Mouse (Mus musculus) liver, adult 2 months (tissue): ENCODE results near the gene Timm50. TPM values are rescaled to one million over a fixed set of nuclear protein-coding genes. Genes with fewer than 3 reads are reported as not detected.

Source experiments
- DNase-seq: peaks from one replicate; pipeline ENCODE4 v3.0.0-alpha.2; 2011; ENCODE audit warnings: low read depth, low spot score; ENCODE audit errors: extremely low read depth
- H3K27ac ChIP-seq: fragments of 200-500 bp; replicated peaks from 2 replicates; pipeline ENCODE4 v1.5.1; 2012; ENCODE audit warnings: low read depth, mild to moderate bottlenecking, control low read depth, inconsistent platforms, low read length; ENCODE audit not compliant: insufficient read depth
- H3K27me3 ChIP-seq: fragments of 200-500 bp; 2 replicates; pipeline ENCODE4 v1.6.1; 2012; ENCODE audit warnings: mild to moderate bottlenecking, moderate library complexity, low read length, inconsistent platforms; ENCODE audit not compliant: control insufficient read depth, insufficient read depth
- H3K36me3 ChIP-seq: fragments of 200-500 bp; 2 replicates; pipeline ENCODE4 v1.6.1; 2012; ENCODE audit warnings: low read length, inconsistent platforms; ENCODE audit not compliant: control insufficient read depth, insufficient read depth
- H3K4me1 ChIP-seq: fragments of 200-500 bp; 2 replicates; pipeline ENCODE4 v1.6.1; 2011; ENCODE audit warnings: low read length; ENCODE audit not compliant: control insufficient read depth, insufficient read depth
- H3K4me3 ChIP-seq: fragments of 200-500 bp; 2 replicates; pipeline ENCODE4 v1.5.1; 2011; ENCODE audit warnings: low read depth, mild to moderate bottlenecking, control low read depth, low read length, moderate library complexity; ENCODE audit not compliant: insufficient read depth
- H3K79me2 ChIP-seq: fragments of 200-500 bp; 2 replicates; pipeline ENCODE4 v1.6.1; 2012; ENCODE audit warnings: inconsistent platforms, mild to moderate bottlenecking, low read length, moderate library complexity; ENCODE audit not compliant: control insufficient read depth, insufficient read depth
- H3K9ac ChIP-seq: fragments of 200-500 bp; 2 replicates; pipeline ENCODE4 v1.6.1; 2012; ENCODE audit warnings: low read depth, mild to moderate bottlenecking, control low read depth, inconsistent platforms, low read length
- CTCF ChIP-seq: fragments of 200-500 bp; IDR thresholded peaks from 2 replicates; pipeline ENCODE4 v1.5.1; 2011; ENCODE audit warnings: low read depth, low read length, control low read depth
- POLR2A ChIP-seq: fragments of 200-500 bp; IDR thresholded peaks from 2 replicates; pipeline ENCODE4 v1.6.1; 2011; ENCODE audit warnings: low read length, control low read depth; ENCODE audit not compliant: insufficient read depth; ENCODE audit errors: extremely low read depth
- WGBS: fragments of 180-500 bp; shearing (Covaris S2); methylation state at CpG from one replicate; pipeline ENCODE4 v1.1.7; 2018; 5-methylcytosine and 5-hydroxymethylcytosine counted together
- polyA plus RNA-seq: library from polyadenylated mRNA; depleted of rRNA; stranded (reverse); fragments of >200 nt; gene quantifications from 2 replicates; pipeline ENCODE4 v1.2.3, GENCODE M21; 2012
- total RNA-seq: library from RNA; depleted of rRNA; stranded (reverse); fragments of >200 nt; gene quantifications from 2 replicates; pipeline ENCODE4 v1.2.3, GENCODE M21; 2014

The Timm50 gene
- total and polyA plus RNA-seq, 2 experiments: 22.6 to 52.6 TPM

DNA sequence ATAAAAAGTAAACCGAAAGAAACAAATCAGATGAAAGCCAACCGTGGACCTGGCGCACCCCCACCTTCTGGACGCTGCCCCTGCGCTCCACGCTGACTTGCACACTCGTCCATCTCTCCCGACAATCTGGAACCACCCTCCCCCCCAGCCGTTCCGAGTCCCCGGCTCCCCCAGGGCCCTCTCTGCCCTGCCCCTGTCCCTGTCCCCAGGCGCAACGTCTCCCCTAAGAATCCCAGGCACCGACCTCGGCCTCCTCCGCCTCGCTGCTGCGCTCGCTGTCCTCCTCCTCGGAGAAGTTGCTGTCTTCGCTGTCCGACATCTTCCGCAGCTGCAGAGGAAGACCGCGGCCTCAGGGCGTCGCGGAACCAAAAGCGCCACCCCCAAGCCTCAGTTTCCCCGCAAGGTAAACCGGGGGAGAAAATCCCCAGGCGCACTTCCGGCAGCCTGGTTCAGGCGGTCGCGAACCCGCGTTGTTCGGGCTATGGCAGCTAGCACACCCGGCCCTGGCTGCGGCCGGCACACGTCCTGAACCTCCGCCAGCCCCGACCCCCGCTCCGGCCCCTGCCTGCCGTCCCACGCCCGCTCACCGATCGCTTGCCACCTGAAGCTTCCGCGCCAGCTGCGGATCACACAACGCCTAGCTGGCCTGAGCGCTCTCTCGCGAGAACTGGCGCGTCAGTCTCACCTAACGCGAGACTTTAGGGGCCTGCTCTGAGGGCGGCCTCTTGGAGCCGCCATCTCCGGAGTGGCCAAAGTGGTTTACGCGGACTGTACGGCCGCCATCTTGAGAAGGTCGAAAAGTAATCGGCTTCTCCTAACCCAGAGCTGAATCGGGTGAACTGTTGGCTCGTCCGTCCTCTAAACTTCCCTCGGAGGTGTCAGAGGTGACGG lies 26.5 kb upstream of the Timm50 start, which contains the start of gene Supt5:
Gene Supt5 (minus strand): TSS at position 639 of the 891 bp plus-strand sequence.
- Histone ChIP-seq H3K36me3 (peaks cover 1% of the 10 kb centered on the region; the same call in 1 of the 2 replicates), H3K4me3 (peak within 1 kb of the TSS; percentile 97), H3K4me1 (peaks cover 29% of the 10 kb centered on the region), H3K9ac (peak within 1 kb of the TSS; percentile 94), H3K27ac (peak within 1 kb of the TSS; percentile 67), H3K79me2 (peaks cover 38% of the 10 kb centered on the region), H3K27me3 (no peaks in the 10 kb centered on the region)
- under 1% methylated on average over 77 of the region's 77 CpGs for WGBS
- peak; percentile 91 for DNase-seq
- TF ChIP-seq POLR2A (peak; percentile 86), CTCF (no peak)

DNA sequence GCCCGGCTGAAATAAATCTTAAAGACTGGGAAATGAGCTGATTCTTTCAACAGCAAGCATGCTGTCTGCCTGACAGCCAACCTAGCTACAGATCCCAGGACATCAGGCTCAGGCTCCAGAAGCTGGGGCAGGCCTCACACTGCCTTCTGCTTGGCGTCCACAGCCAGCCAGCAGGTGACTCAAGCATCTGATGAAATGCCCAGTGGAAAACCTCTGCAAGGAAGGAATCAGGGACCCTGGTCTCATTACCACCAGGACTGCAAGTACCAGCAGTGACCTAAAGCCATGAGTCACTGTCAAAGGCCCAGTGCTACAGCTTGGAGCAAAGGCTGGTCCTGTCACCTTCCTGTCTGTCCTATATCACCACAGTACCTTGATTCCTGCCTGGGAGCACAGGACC lies 23.6 kb upstream of the Timm50 start:
- no peak for DNase-seq
- Histone ChIP-seq H3K79me2 (peaks cover 41% of the 10 kb centered on the region), H3K36me3 (peaks cover 9% of the 10 kb centered on the region), H3K4me3 (no peak overlapping the region), H3K4me1 (peaks cover 16% of the 10 kb centered on the region), H3K27ac (no peak overlapping the region), H3K9ac (peak overlapping the region; percentile 15; the same call in 1 of the 2 replicates), H3K27me3 (no peaks in the 10 kb centered on the region)
- WGBS: 90% methylated on average over 2 of the region's 2 CpGs
- TF ChIP-seq POLR2A (no peak), CTCF (no peak)

DNA sequence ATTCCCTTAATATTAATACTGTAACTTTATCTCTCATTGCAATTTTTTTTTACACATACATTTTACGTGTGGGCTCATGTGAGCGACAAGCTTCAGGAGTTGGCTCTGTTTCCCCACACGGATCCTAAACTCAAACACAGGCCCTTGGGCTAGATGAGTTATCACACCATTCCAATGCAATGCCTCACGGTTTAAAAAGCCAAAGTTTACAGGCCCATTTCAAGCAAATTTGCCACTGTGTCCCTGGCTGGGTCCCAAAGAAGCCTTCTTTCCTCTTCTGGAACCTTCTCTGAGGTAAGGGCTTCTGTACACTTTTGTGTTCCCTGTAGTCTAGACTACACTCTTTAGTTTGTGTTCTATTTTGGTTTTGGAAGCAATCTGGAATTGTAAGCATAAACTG lies 22.7 kb upstream of the Timm50 start:
- Histone ChIP-seq H3K4me3 (no peak overlapping the region), H3K36me3 (peaks cover 12% of the 10 kb centered on the region), H3K4me1 (peaks cover 14% of the 10 kb centered on the region), H3K9ac (no peak overlapping the region), H3K79me2 (peaks cover 41% of the 10 kb centered on the region), H3K27ac (no peak overlapping the region), H3K27me3 (no peaks in the 10 kb centered on the region)
- 60% methylated on average over 4 of the region's 4 CpGs for WGBS
- TF ChIP-seq CTCF (no peak), POLR2A (no peak)
- no peak for DNase-seq

DNA sequence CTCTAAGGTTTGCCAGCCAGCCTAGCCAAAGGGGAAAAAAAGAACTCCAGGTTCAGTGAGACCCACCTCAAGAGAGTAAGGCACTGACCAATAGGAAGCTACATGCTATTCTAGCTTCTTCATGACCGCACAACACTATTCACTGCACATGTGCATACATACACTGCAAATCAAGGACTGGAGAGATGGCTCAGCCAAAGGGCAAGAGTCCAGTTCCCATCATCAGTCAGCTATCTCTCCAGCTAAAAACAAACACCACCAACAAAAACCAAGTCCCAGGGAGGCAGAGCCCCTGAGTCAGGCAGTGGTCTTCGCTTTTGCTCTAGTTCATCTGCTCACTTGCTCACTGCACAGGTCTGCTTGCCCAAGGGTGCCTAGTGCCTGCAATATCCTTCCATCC lies 16.4 kb upstream of the Timm50 start:
- peaks cover 2% of the 10 kb centered on the region; the same call in 1 of the 2 replicates for H3K79me2 ChIP-seq
- no peaks in the 10 kb centered on the region for H3K4me1 ChIP-seq
- no peak overlapping the region for H3K27ac ChIP-seq
- peaks cover 61% of the 10 kb centered on the region for H3K36me3 ChIP-seq
- WGBS: 59% methylated on average over 2 of the region's 2 CpGs
- DNase-seq: no peak
- H3K9ac ChIP-seq: no peak overlapping the region
- no peak overlapping the region for H3K4me3 ChIP-seq
- H3K27me3 ChIP-seq: no peaks in the 10 kb centered on the region
- TF ChIP-seq CTCF (no peak), POLR2A (no peak)

DNA sequence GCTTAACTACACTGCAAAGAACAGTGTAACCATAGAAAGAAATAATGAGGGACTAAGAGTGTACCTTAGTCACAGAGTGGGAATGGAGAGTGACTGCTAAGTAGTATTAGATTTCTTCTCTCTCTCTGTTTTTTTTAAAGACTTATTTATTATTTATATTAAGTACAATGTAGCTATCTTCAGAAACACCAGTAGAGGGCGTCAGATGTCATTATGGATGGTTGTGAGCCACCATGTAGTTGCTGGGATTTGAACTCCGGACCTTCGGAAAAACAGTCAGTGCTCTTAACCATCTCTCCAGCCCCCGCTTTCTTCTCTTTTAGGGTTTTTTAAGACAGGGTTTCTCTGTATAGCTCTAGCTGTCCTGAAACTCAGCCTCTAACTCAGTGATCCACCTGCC lies 14.6 kb upstream of the Timm50 start:
- H3K79me2 ChIP-seq: no peaks in the 10 kb centered on the region; the same call in 1 of the 2 replicates
- no peak overlapping the region for H3K9ac ChIP-seq
- H3K36me3 ChIP-seq: peaks cover 69% of the 10 kb centered on the region
- H3K4me3 ChIP-seq: no peak overlapping the region
- no peak overlapping the region for H3K27ac ChIP-seq
- TF ChIP-seq POLR2A: no peak
- 0 out of 2 replicates have a peak, but pooled peaks have one; percentile 6 for TF ChIP-seq CTCF
- H3K4me1 ChIP-seq: no peaks in the 10 kb centered on the region
- no peak for DNase-seq
- no peaks in the 10 kb centered on the region for H3K27me3 ChIP-seq
- 86% methylated on average over 4 of the region's 4 CpGs for WGBS

DNA sequence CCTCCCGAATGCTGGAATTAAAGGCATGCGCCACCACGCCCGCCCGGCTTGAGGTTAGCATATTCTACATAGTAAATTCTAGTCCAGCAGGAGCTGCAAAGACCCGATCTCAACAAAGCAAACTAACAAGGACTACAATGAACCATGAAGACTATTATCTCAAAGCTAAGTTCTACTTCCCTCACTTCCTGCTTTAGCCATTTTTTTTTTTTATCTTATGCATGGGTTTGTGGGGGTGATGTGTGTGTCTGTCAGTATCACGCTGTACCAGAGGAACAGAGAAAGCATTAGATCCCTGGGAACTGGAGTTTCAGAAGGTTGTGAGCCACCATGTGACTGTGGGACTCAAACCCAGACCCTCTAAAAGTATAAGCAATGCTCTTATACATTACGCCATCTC lies 13.4 kb upstream of the Timm50 start:
- H3K4me1 ChIP-seq: no peaks in the 10 kb centered on the region
- whole genome bisulfite sequencing: 94% methylated on average over 8 of the region's 8 CpGs
- H3K36me3 ChIP-seq: peaks cover 63% of the 10 kb centered on the region
- DNase-seq: no peak
- no peak overlapping the region for H3K27ac ChIP-seq
- H3K27me3 ChIP-seq: no peaks in the 10 kb centered on the region
- TF ChIP-seq POLR2A (no peak), CTCF (no peak)
- H3K79me2 ChIP-seq: no peaks in the 10 kb centered on the region
- no peak overlapping the region for H3K4me3 ChIP-seq
- no peak overlapping the region for H3K9ac ChIP-seq
